Mouse (Mus musculus): ENCODE results near the gene Iqcf3. TPM values are rescaled to one million over a fixed set of nuclear protein-coding genes. Genes with fewer than 3 reads are reported as not detected.
"Not testable (repeated sequence)": the region's sequence is repeated elsewhere in the genome, so short reads cannot be mapped to it uniquely, and the experiment has no call there.

Iqcf3 gene
- polyA plus RNA-seq (2015; fragmentation: Nextera tagmentation; extraction: Ambion mirVana): not detected in 2 replicates

GRCm38 (mm10) chr9:106561531-106561930 is at the start of gene Iqcf3:
Gene Iqcf3 (minus strand): TSS chr9:106561631.
- Histone ChIP-seq H3K9me3 (no peaks in the 10 kb centered on the region), H3K36me3 (no peaks in the 10 kb centered on the region), H3K4me3 (no peak within 1 kb of the TSS), H3K4me2 (no peak within 1 kb of the TSS), H3K27me3 (no peaks in the 10 kb centered on the region), H3K4me1 (replicated peaks) (no peaks in the 10 kb centered on the region), H3K27ac (no peak within 1 kb of the TSS), H3K9ac (no peak within 1 kb of the TSS)
- 91% methylated on average over 5 of the region's 5 CpGs for WGBS
- ATAC-seq (ENCODE audit: low FRiP score): no peak

- ATAC-seq (ENCODE audit: low FRiP score): no peak
- Histone ChIP-seq H3K4me1 (replicated peaks) (no peaks in the 10 kb centered on the region), H3K27me3 (no peaks in the 10 kb centered on the region), H3K9me3 (no peaks in the 10 kb centered on the region), H3K9ac (no peak overlapping the region), H3K4me3 (no peak overlapping the region), H3K27ac (no peak overlapping the region), H3K4me2 (no peak overlapping the region), H3K36me3 (no peaks in the 10 kb centered on the region)
- WGBS: 83% methylated on average over 4 of the region's 4 CpGs
Observed at GRCm38 (mm10) chr9:106610727-106611126, 49.3 kb upstream of the Iqcf3 start.

GRCm38 (mm10) chr9:106600546-106600945 is 39.1 kb upstream of the Iqcf3 start:
- Histone ChIP-seq H3K4me3 (no peak overlapping the region), H3K4me2 (no peak overlapping the region), H3K36me3 (no peaks in the 10 kb centered on the region), H3K9ac (no peak overlapping the region), H3K27ac (no peak overlapping the region), H3K27me3 (no peaks in the 10 kb centered on the region), H3K9me3 (no peaks in the 10 kb centered on the region), H3K4me1 (replicated peaks) (no peaks in the 10 kb centered on the region)
- ATAC-seq (ENCODE audit: low FRiP score): no peak
- 27% methylated on average over 8 of the region's 8 CpGs for WGBS

GRCm38 (mm10) chr9:106598466-106598865 is 37.0 kb upstream of the Iqcf3 start:
- Histone ChIP-seq H3K4me2 (no peak overlapping the region), H3K4me1 (replicated peaks) (no peaks in the 10 kb centered on the region), H3K27me3 (no peaks in the 10 kb centered on the region), H3K4me3 (no peak overlapping the region), H3K9ac (no peak overlapping the region), H3K27ac (no peak overlapping the region), H3K36me3 (no peaks in the 10 kb centered on the region), H3K9me3 (no peaks in the 10 kb centered on the region)
- ATAC-seq (ENCODE audit: low FRiP score): no peak
- 53% methylated on average over 7 of the region's 7 CpGs for WGBS

GRCm38 (mm10) chr9:106595836-106596235 is 34.4 kb upstream of the Iqcf3 start:
- Histone ChIP-seq H3K9me3 (no peaks in the 10 kb centered on the region), H3K4me1 (replicated peaks) (no peaks in the 10 kb centered on the region), H3K27ac (no peak overlapping the region), H3K9ac (no peak overlapping the region), H3K4me3 (no peak overlapping the region), H3K36me3 (no peaks in the 10 kb centered on the region), H3K4me2 (no peak overlapping the region), H3K27me3 (no peaks in the 10 kb centered on the region)
- WGBS: 72% methylated on average over 7 of the region's 7 CpGs
- ATAC-seq (ENCODE audit: low FRiP score): no peak

- not testable (repeated sequence) for H3K27ac ChIP-seq; H3K36me3 ChIP-seq; H3K4me1 ChIP-seq (replicated peaks); H3K4me2 ChIP-seq; H3K9me3 ChIP-seq; ATAC-seq (ENCODE audit: low FRiP score); H3K27me3 ChIP-seq; H3K4me3 ChIP-seq; H3K9ac ChIP-seq
- 21% methylated on average over 4 of the region's 4 CpGs for WGBS
Observed at GRCm38 (mm10) chr9:106595402-106595801, 34.0 kb upstream of the Iqcf3 start.

GRCm38 (mm10) chr9:106592158-106592557 is 30.7 kb upstream of the Iqcf3 start:
- H3K36me3 ChIP-seq: no peaks in the 10 kb centered on the region
- whole genome bisulfite sequencing: 91% methylated on average over 5 of the region's 5 CpGs
- H3K4me1 ChIP-seq (replicated peaks): no peaks in the 10 kb centered on the region
- H3K27me3 ChIP-seq: no peaks in the 10 kb centered on the region
- H3K9me3 ChIP-seq: no peaks in the 10 kb centered on the region
- no peak overlapping the region for H3K27ac ChIP-seq
- ATAC-seq (ENCODE audit: low FRiP score): no peak
- no peak overlapping the region for H3K4me2 ChIP-seq
- no peak overlapping the region for H3K9ac ChIP-seq
- H3K4me3 ChIP-seq: no peak overlapping the region

GRCm38 (mm10) chr9:106582552-106582951 is 21.1 kb upstream of the Iqcf3 start:
- ATAC-seq (ENCODE audit: low FRiP score): no peak
- WGBS: 86% methylated on average over 1 of the region's 1 CpGs
- no peak overlapping the region for H3K9ac ChIP-seq
- H3K4me2 ChIP-seq: no peak overlapping the region
- H3K36me3 ChIP-seq: no peaks in the 10 kb centered on the region
- H3K4me3 ChIP-seq: no peak overlapping the region
- H3K9me3 ChIP-seq: 0 out of 2 replicates have a peak, but pooled peaks cover 4% of the 10 kb centered on the region
- no peaks in the 10 kb centered on the region for H3K4me1 ChIP-seq (replicated peaks)
- no peak overlapping the region for H3K27ac ChIP-seq
- H3K27me3 ChIP-seq: no peaks in the 10 kb centered on the region

- no peak overlapping the region for H3K27ac ChIP-seq
- H3K4me2 ChIP-seq: no peak overlapping the region
- H3K4me3 ChIP-seq: no peak overlapping the region
- H3K9me3 ChIP-seq: 0 out of 2 replicates have a peak, but pooled peaks cover 4% of the 10 kb centered on the region
- H3K27me3 ChIP-seq: no peaks in the 10 kb centered on the region
- WGBS: 90% methylated on average over 7 of the region's 7 CpGs
- H3K4me1 ChIP-seq (replicated peaks): no peaks in the 10 kb centered on the region
- ATAC-seq (ENCODE audit: low FRiP score): no peak
- no peaks in the 10 kb centered on the region for H3K36me3 ChIP-seq
- H3K9ac ChIP-seq: no peak overlapping the region
Observed at GRCm38 (mm10) chr9:106580016-106580415, 18.6 kb upstream of the Iqcf3 start.

- WGBS: 78% methylated on average over 2 of the region's 2 CpGs
- ATAC-seq (ENCODE audit: low FRiP score): no peak
- no peaks in the 10 kb centered on the region for H3K4me1 ChIP-seq (replicated peaks)
Observed at GRCm38 (mm10) chr9:106576112-106576511, 14.7 kb upstream of the Iqcf3 start.

GRCm38 (mm10) chr9:106573366-106573765 is 11.9 kb upstream of the Iqcf3 start:
- Histone ChIP-seq H3K36me3 (no peaks in the 10 kb centered on the region), H3K4me2 (no peak overlapping the region)
- 95% methylated on average over 5 of the region's 5 CpGs for WGBS

More at GRCm38 (mm10) chr9:106576112-106576511, 14.7 kb upstream of the Iqcf3 start:
- no peak overlapping the region for H3K4me3 ChIP-seq
- H3K27me3 ChIP-seq: no peaks in the 10 kb centered on the region
- H3K4me2 ChIP-seq: no peak overlapping the region
- H3K9ac ChIP-seq: no peak overlapping the region
- no peak overlapping the region for H3K27ac ChIP-seq
- 0 out of 2 replicates have a peak, but pooled peaks cover 4% of the 10 kb centered on the region for H3K9me3 ChIP-seq
- no peaks in the 10 kb centered on the region for H3K36me3 ChIP-seq

GRCm38 (mm10) chr9:106572186-106572585 is 10.8 kb upstream of the Iqcf3 start:
- Histone ChIP-seq H3K27ac (no peak overlapping the region), H3K4me3 (no peak overlapping the region), H3K9me3 (no peaks in the 10 kb centered on the region), H3K9ac (no peak overlapping the region), H3K27me3 (no peaks in the 10 kb centered on the region), H3K4me1 (replicated peaks) (no peaks in the 10 kb centered on the region), H3K36me3 (no peaks in the 10 kb centered on the region), H3K4me2 (no peak overlapping the region)
- ATAC-seq (ENCODE audit: low FRiP score): no peak
- WGBS: 91% methylated on average over 2 of the region's 2 CpGs

More at GRCm38 (mm10) chr9:106573366-106573765, 11.9 kb upstream of the Iqcf3 start:
- Histone ChIP-seq H3K9me3 (no peaks in the 10 kb centered on the region), H3K9ac (no peak overlapping the region), H3K27ac (no peak overlapping the region), H3K4me3 (no peak overlapping the region), H3K4me1 (replicated peaks) (no peaks in the 10 kb centered on the region), H3K27me3 (no peaks in the 10 kb centered on the region)
- no peak for ATAC-seq (ENCODE audit: low FRiP score)

- no peaks in the 10 kb centered on the region for H3K9me3 ChIP-seq
- no peak within 1 kb of the TSS for H3K27ac ChIP-seq
- no peak for ATAC-seq (ENCODE audit: low FRiP score)
- 86% methylated on average over 7 of the region's 7 CpGs for WGBS
- no peak within 1 kb of the TSS for H3K4me2 ChIP-seq
- no peaks in the 10 kb centered on the region for H3K36me3 ChIP-seq
- H3K4me1 ChIP-seq (replicated peaks): no peaks in the 10 kb centered on the region
- no peak within 1 kb of the TSS for H3K9ac ChIP-seq
- no peak within 1 kb of the TSS for H3K4me3 ChIP-seq
- H3K27me3 ChIP-seq: no peaks in the 10 kb centered on the region
Observed at GRCm38 (mm10) chr9:106570896-106571295, 9.5 kb upstream of the Iqcf3 start, which contains the start of gene Iqcf4. Gene Iqcf4 (minus strand): TSS chr9:106570996.

All from hindbrain, embryonic 13.5 days (tissue).